Mouse (Mus musculus) ES-E14 (cell line): ENCODE results near the gene Hectd1.

Source experiments
- ZC3H11A ChIP-seq: IDR thresholded peaks from 2 replicates; pipeline ENCODE4 v1.6.1; 2012; ENCODE audit warnings: low read depth, mild to moderate bottlenecking, inconsistent platforms, low read length, borderline replicate concordance
- ZNF384 ChIP-seq: IDR thresholded peaks from 2 replicates; pipeline ENCODE4 v1.6.1; 2012; ENCODE audit warnings: low read depth, low read length, inconsistent platforms

DNA sequence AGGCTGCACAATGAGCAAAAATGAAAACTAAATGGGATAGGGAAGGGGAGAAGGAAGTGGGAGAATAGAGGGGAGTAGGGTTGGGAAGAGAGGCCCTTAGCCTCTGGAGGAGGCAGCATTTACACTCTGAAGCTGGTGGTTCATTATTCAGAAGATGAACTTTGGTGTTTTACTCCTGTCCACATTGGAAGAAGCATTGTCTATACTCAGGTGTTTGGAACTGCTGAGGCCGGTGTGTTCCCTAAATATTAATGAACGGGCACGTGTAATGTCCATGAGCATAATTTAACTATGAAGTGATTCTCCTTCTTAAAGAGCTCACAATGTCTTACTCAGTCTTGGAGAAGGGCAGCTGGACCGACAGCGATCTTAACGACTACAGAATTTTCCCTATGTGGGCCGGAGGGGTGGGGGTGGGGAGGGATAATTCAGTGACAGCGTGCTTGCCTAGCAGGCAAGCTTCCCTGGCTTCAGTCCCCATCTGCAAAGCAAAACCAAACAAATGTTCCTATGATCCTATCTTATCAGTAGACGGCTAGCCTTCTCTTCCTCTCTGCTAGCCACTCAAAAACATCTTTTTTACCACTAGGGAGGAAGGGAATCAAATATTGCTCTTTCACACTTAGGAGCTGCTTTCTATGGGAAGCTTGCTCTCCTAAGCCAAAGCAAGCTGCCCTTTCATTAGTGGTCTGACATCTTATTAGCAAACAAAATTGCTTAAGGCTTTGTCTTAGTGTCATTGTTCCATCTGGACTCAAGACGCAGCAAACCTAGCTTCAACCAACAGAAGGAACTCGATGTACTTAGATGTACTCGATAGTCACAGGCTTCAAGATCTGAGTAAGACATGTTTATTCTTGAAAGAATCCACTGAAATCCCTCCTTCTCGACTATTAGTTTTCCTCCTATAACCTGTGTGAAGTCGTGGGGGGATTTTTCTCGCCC is 14.5 kb upstream of the Hectd1 start:
- TF ChIP-seq ZC3H11A: no peak
- TF ChIP-seq ZNF384: no peak
